Mouse (Mus musculus) bone marrow macrophage, adult 2 months (primary cell): ENCODE results near the gene Hmx1.

Experiments
- CTCF ChIP-seq: IDR thresholded peaks from 2 replicates; pipeline ENCODE4 v1.5.1; 2012; ENCODE audit warnings: low read depth, mild to moderate bottlenecking, low read length, moderate library complexity
- POLR2A ChIP-seq: IDR thresholded peaks from 2 replicates; pipeline ENCODE4 v1.6.1; 2012; ENCODE audit warnings: mild to moderate bottlenecking, low read depth, low read length, borderline replicate concordance

- no peak for TF ChIP-seq CTCF
- no peak for TF ChIP-seq POLR2A
These were observed at the start of gene Hmx1 for GRCm38 (mm10) chr5:35388491-35389111.
